In genomic region chr13:54608666-54609065, GRCm38 (mm10) we compare ENCODE assay signal across 8 mouse cellular contexts. TPM values are rescaled to one million over a fixed set of nuclear protein-coding genes. Genes with fewer than 3 reads are reported as not detected.
A peak's percentile ranks its signal among the peaks of the same experiment; 100 is the strongest.
DNase-seq lines count a peak whose midpoint lies in the region; ATAC-seq and TF ChIP-seq lines count a peak whose summit lies in the region.

No protein-coding gene starts in this region.

- H3K27me3 ChIP-seq in heart, embryonic 14.5 days (ENCODE audit: control insufficient read depth, insufficient read depth, low read length): no peaks in the 10 kb centered on the region
- H3K27me3 ChIP-seq in lung, postnatal 0 days (replicated peaks; ENCODE audit: insufficient read depth, low read length): no peaks in the 10 kb centered on the region

- TF ChIP-seq POLR2A in cortical plate, adult 2 months (IDR thresholded peaks at IDR 0.05; ENCODE audit: extremely low read depth, insufficient read depth, low read length): no peak

- H3K4me1 ChIP-seq in cortical plate, adult 2 months (ENCODE audit: control insufficient read depth, insufficient read depth, low read length): peaks cover 2% of the 10 kb centered on the region; the same call in 1 of the 2 replicates
- peaks cover 8 to 21% of the 10 kb centered on the region in 2 experiments for H3K4me1 ChIP-seq in heart, embryonic 14.5 days (ENCODE audit: control insufficient read depth in 2 of 2, insufficient read depth in 2 of 2, low read length in 2 of 2)
- H3K4me1 ChIP-seq in lung, postnatal 0 days (ENCODE audit: insufficient read depth, low read depth, low read length): peaks cover 4% of the 10 kb centered on the region; the same call in 1 of the 2 replicates

- no peaks in the 10 kb centered on the region for H3K9me3 ChIP-seq in heart, embryonic 14.5 days (ENCODE audit: control insufficient read depth, low read length)
- H3K9me3 ChIP-seq in lung, postnatal 0 days (ENCODE audit: low read length): no peaks in the 10 kb centered on the region

- H3K36me3 ChIP-seq in heart, embryonic 14.5 days (ENCODE audit: control insufficient read depth, insufficient read depth, low read length): peaks cover 9% of the 10 kb centered on the region; the same call in 1 of the 2 replicates
- H3K36me3 ChIP-seq in lung, postnatal 0 days (ENCODE audit: insufficient read depth, low read length): peaks cover 3% of the 10 kb centered on the region; the same call in 1 of the 2 replicates

- peak overlapping the region; percentile 21 for H3K4me2 ChIP-seq in heart, embryonic 14.5 days (ENCODE audit: low read length)
- no peak overlapping the region; the same call in 1 of the 2 replicates for H3K4me2 ChIP-seq in lung, postnatal 0 days (replicated peaks; ENCODE audit: low read depth, low read length)

- ATAC-seq in heart, embryonic 14.5 days (ENCODE audit: insufficient number of reproducible peaks, insufficient read depth, low FRiP score, low read depth): no peak
- ATAC-seq in lung, postnatal 0 days: no peak

- H3K4me3 ChIP-seq in cortical plate, adult 2 months (ENCODE audit: insufficient read depth, low read length): peak overlapping the region; percentile 77
- no peak overlapping the region for H3K4me3 ChIP-seq in heart, embryonic 14.5 days (ENCODE audit: control insufficient read depth in 1 of 2, insufficient read depth in 1 of 2, low read depth in 1 of 2, low read length in 2 of 2)
- no peak overlapping the region for H3K4me3 ChIP-seq in lung, postnatal 0 days (ENCODE audit: low read depth, low read length)

- 23% methylated on average over 8 of the region's 8 CpGs for WGBS in heart, embryonic 14.5 days
- WGBS in lung, postnatal 0 days: 41% methylated on average over 8 of the region's 8 CpGs

- no peak overlapping the region for H3K27ac ChIP-seq in cortical plate, adult 2 months (ENCODE audit: insufficient read depth, low read length)
- H3K27ac ChIP-seq in heart, embryonic 14.5 days (replicated peaks in 1 of 2; ENCODE audit: control insufficient read depth in 1 of 2, insufficient read depth in 1 of 2, low read depth in 2 of 2, low read length in 2 of 2): no peak overlapping the region
- no peak overlapping the region for H3K27ac ChIP-seq in lung, postnatal 0 days (ENCODE audit: low read length)

- no peak for TF ChIP-seq CTCF in cortical plate, adult 2 months (IDR thresholded peaks at IDR 0.05; ENCODE audit: extremely low read depth, insufficient read depth, low read length)
- no peak for TF ChIP-seq CTCF in lung, postnatal 0 days (IDR thresholded peaks at IDR 0.05)

- DNase-seq in right cerebral cortex, postnatal 10 days (ENCODE audit: low spot score in 2 of 2): peak; percentile 67 to 69
- no peak for DNase-seq in right cerebral cortex, postnatal 36 days (ENCODE audit: low spot score in 2 of 2)
- DNase-seq in lung, postnatal 0 days (ENCODE audit: low spot score): peak; percentile 20
- DNase-seq in kidney, adult 18-20 months: no peak
- no peak for DNase-seq in adrenal gland, adult 18-20 months (ENCODE audit: low spot score in 2 of 2)
- no peak for DNase-seq in ovary, postnatal 10 days (ENCODE audit: low spot score)

- H3K9ac ChIP-seq in heart, embryonic 14.5 days (ENCODE audit: low read length): 0 out of 2 replicates have a peak overlapping the region, but pooled peaks have one; percentile 7
- no peak overlapping the region for H3K9ac ChIP-seq in lung, postnatal 0 days (replicated peaks; ENCODE audit: low read depth)

- no peak for TF ChIP-seq EP300 in lung, postnatal 0 days (IDR thresholded peaks at IDR 0.05)

RNA-seq across cellular contexts. Expression of gene Cltb, which starts 2.5 kb away (rescaled TPM):
- 284 and 289 TPM in 2 replicates for polyA plus RNA-seq in cortical plate, adult 2 months (2012; rRNA removed)
- polyA plus RNA-seq in heart, embryonic 14.5 days (2014; fragmentation: Nextera tagmentation; extraction: Ambion mirVana): 37.9 and 45.0 TPM in 2 replicates
- 104 and 118 TPM in 2 replicates for polyA plus RNA-seq in lung, postnatal 0 days (2015; fragmentation: Nextera tagmentation; extraction: Ambion mirVana)
- 100 to 1,000 TPM in 1 of 2 experiments, 10 to 100 TPM in 1; 78.8 to 149 TPM for total RNA-seq in adrenal gland, adult 18-20 months (2021)

RNA-seq across cellular contexts. Expression of gene Faf2, which starts 12.9 kb away (rescaled TPM):
- polyA plus RNA-seq in cortical plate, adult 2 months (2012; rRNA removed): 30.7 and 34.6 TPM in 2 replicates
- 57.1 and 64.4 TPM in 2 replicates for polyA plus RNA-seq in heart, embryonic 14.5 days (2014; fragmentation: Nextera tagmentation; extraction: Ambion mirVana)
- 52.1 and 53.7 TPM in 2 replicates for polyA plus RNA-seq in lung, postnatal 0 days (2015; fragmentation: Nextera tagmentation; extraction: Ambion mirVana)
- 10 to 100 TPM; 62.3 to 83.1 TPM for total RNA-seq in adrenal gland, adult 18-20 months (2021)

RNA-seq across cellular contexts. Expression of gene Higd2a, which starts 18.7 kb away (rescaled TPM):
- polyA plus RNA-seq in cortical plate, adult 2 months (2012; rRNA removed): 238 and 245 TPM in 2 replicates
- 318 and 319 TPM in 2 replicates for polyA plus RNA-seq in heart, embryonic 14.5 days (2014; fragmentation: Nextera tagmentation; extraction: Ambion mirVana)
- 243 and 247 TPM in 2 replicates for polyA plus RNA-seq in lung, postnatal 0 days (2015; fragmentation: Nextera tagmentation; extraction: Ambion mirVana)
- total RNA-seq in adrenal gland, adult 18-20 months (2021): 100 to 1,000 TPM; 222 to 239 TPM

RNA-seq across cellular contexts. Expression of gene Nop16, which starts 18.8 kb away (rescaled TPM):
- 25.4 and 26.0 TPM in 2 replicates for polyA plus RNA-seq in cortical plate, adult 2 months (2012; rRNA removed)
- 46.5 and 48.9 TPM in 2 replicates for polyA plus RNA-seq in heart, embryonic 14.5 days (2014; fragmentation: Nextera tagmentation; extraction: Ambion mirVana)
- 29.4 and 31.0 TPM in 2 replicates for polyA plus RNA-seq in lung, postnatal 0 days (2015; fragmentation: Nextera tagmentation; extraction: Ambion mirVana)
- 10 to 100 TPM; 59.7 to 69.7 TPM for total RNA-seq in adrenal gland, adult 18-20 months (2021)

RNA-seq across cellular contexts. Expression of gene Arl10, which starts 33.9 kb away (rescaled TPM):
- 20.1 and 20.4 TPM in 2 replicates for polyA plus RNA-seq in cortical plate, adult 2 months (2012; rRNA removed)
- polyA plus RNA-seq in heart, embryonic 14.5 days (2014; fragmentation: Nextera tagmentation; extraction: Ambion mirVana): 16.1 and 19.2 TPM in 2 replicates
- 19.1 and 21.4 TPM in 2 replicates for polyA plus RNA-seq in lung, postnatal 0 days (2015; fragmentation: Nextera tagmentation; extraction: Ambion mirVana)
- 10 to 100 TPM; 40.6 to 45.2 TPM for total RNA-seq in adrenal gland, adult 18-20 months (2021)

Comparison
In these comparisons a context has a peak if more than half of its experiments do, and no peak if none do; other contexts are left out.
1. DNase-seq: peak in right cerebral cortex, postnatal 10 days (2 of 2) and lung, postnatal 0 days (single experiment); none in right cerebral cortex, postnatal 36 days (0 of 2), kidney, adult 18-20 months (single experiment), adrenal gland, adult 18-20 months (0 of 2) and ovary, postnatal 10 days (single experiment).